Mouse (Mus musculus): Measurements from ENCODE around the gene Pnrc2. TPM values are rescaled to one million over a fixed set of nuclear protein-coding genes. Genes with fewer than 3 reads are reported as not detected.
A peak's percentile ranks its signal among the peaks of the same experiment; 100 is the strongest.

Gene Pnrc2
- total and polyA plus RNA-seq, 3 experiments, result 48.0 to 76.3 (median 49.8) TPM

DNA sequence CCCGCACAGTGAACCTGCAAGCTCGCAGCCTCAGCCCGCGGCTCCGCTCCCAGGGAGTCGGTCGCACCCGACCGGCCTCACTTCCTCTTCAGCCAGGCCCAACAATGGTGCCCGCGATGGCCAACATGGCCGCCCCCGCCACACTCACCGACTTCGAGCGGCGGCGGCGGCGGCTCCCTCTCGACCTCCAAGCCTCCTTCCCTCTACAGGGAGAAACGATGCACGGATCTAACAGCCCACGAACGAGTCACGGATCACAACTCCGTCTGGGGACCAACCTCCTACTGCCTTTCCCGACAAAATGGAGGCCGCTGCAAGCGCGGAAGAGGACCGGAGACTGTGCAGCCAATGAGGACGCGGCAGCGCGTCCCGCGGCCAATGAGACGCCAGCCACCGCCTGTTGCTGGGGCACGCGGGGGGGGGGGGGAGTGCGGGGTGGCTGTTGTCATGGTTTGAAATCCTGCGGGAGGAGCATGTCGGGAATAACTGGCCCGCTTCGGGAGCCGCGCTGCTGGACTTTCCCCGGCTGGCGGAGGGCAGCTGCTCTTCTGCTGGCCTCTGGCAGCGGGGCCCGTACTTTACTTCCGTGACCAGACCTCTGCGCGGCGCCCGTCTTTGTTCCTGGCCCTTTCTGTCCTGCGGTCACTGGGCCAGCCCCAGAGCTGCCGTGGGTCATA lies at the start of gene Pnrc2 (continued):
- TF ChIP-seq ZKSCAN1 (IDR thresholded peaks at IDR 0.05; ENCODE audit: low read depth, low read length) (0 out of 2 replicates have a peak, but pooled peaks have one; percentile 8), TCF12 (IDR thresholded peaks at IDR 0.05; ENCODE audit: low read depth, low read length) (no peak; the same call in 1 of the 2 replicates), MAZ (IDR thresholded peaks at IDR 0.05; ENCODE audit: low read depth, low read length) (no peak), MAFK (IDR thresholded peaks at IDR 0.05; ENCODE audit: borderline replicate concordance, low read depth, low read length) (no peak)

DNA sequence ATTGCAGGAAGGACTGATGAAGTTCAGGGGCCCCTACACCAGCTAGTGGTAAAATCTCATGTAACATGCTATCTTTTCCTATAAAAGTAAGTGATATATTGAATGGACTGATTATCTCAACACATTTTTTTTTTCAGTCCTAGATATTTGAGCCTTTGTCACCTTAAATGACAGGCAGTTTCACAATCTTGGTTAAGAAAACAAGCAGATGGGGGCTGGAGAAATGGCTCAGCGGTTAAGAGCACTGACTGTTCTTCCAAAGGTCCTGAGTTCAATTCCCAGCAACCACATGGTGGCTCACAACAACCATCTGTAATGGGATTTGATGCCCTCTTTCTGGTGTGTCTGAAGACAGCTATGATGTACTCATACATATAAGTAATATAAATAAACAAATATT lies 48.5 kb upstream of the Pnrc2 start:
- no peak overlapping the region for H3K27ac ChIP-seq (ENCODE audit: control insufficient read depth, low read depth, low read length)
- no peak for DNase-seq (ENCODE audit: low read depth, low spot score)
- no peaks in the 10 kb centered on the region for H3K9me3 ChIP-seq (replicated peaks; ENCODE audit: insufficient read depth, low read length)
- H3K79me2 ChIP-seq (ENCODE audit: control insufficient read depth, insufficient read depth, low read length, poor library complexity), result peaks cover 11% of the 10 kb centered on the region
- peak overlapping the region in 1 of 2 experiments; percentile 77; a peak in 3 of 4 replicates for H3K4me3 ChIP-seq (ENCODE audit: control insufficient read depth in 1 of 2, insufficient read depth in 1 of 2, low read depth in 2 of 2, low read length in 2 of 2)
- H3K27me3 ChIP-seq (ENCODE audit: control insufficient read depth in 1 of 2, insufficient read depth in 2 of 2, low read length in 2 of 2), result no peaks in the 10 kb centered on the region
- peaks cover 11 to 41% of the 10 kb centered on the region in 2 experiments for H3K4me1 ChIP-seq (ENCODE audit: control insufficient read depth in 1 of 2, insufficient read depth in 2 of 2, low read length in 2 of 2)
- TF ChIP-seq SIN3A (IDR thresholded peaks at IDR 0.05; ENCODE audit: low read length), result 0 out of 2 replicates have a peak, but pooled peaks have one; percentile 34
- TF ChIP-seq BHLHE40 (IDR thresholded peaks at IDR 0.05; ENCODE audit: borderline replicate concordance, low read depth, low read length), result no peak
- TF ChIP-seq NRF1 (IDR thresholded peaks at IDR 0.05; ENCODE audit: insufficient read depth, low read depth, low read length, poor library complexity, severe bottlenecking), result no peak
- TF ChIP-seq TCF12 (IDR thresholded peaks at IDR 0.05; ENCODE audit: low read depth, low read length), result no peak
- TF ChIP-seq CHD1 (IDR thresholded peaks at IDR 0.05; ENCODE audit: low read depth, low read length), result 0 out of 2 replicates have a peak, but pooled peaks have one; percentile 52
- TF ChIP-seq UBTF (IDR thresholded peaks at IDR 0.05; ENCODE audit: borderline replicate concordance, insufficient read depth, low read depth, low read length), result no peak
- TF ChIP-seq POLR2AphosphoS2 (IDR thresholded peaks at IDR 0.05; ENCODE audit: low read length), result no peak
- no peak for TF ChIP-seq GABPA (IDR thresholded peaks at IDR 0.05; ENCODE audit: low read depth, low read length)
- TF ChIP-seq POLR2A (IDR thresholded peaks at IDR 0.05; ENCODE audit: control insufficient read depth in 1 of 2, insufficient read depth in 1 of 2, low read depth in 1 of 2, low read length in 2 of 2, poor library complexity in 1 of 2), result no peak
- TF ChIP-seq ETS1 (IDR thresholded peaks at IDR 0.05; ENCODE audit: low read depth, low read length), result no peak
- no peak for TF ChIP-seq MAZ (IDR thresholded peaks at IDR 0.05; ENCODE audit: low read depth, low read length)
- no peak for TF ChIP-seq RAD21 (IDR thresholded peaks at IDR 0.05; ENCODE audit: low read depth, low read length)
- TF ChIP-seq ZC3H11A (IDR thresholded peaks at IDR 0.05; ENCODE audit: low read depth, low read length), result no peak
- TF ChIP-seq USF2 (IDR thresholded peaks at IDR 0.05; ENCODE audit: borderline replicate concordance in 1 of 2, insufficient read depth in 1 of 2, low read depth in 1 of 2, low read length in 2 of 2), result no peak
- TF ChIP-seq TBP (IDR thresholded peaks at IDR 0.05; ENCODE audit: low read depth, low read length), result peak; percentile 66
- no peak for TF ChIP-seq MEF2A (IDR thresholded peaks at IDR 0.05; ENCODE audit: extremely low read depth, insufficient replicate concordance, low read depth, low read length, poor library complexity, severe bottlenecking)
- TF ChIP-seq MYB (IDR thresholded peaks at IDR 0.05; ENCODE audit: low read depth, low read length), result no peak
- no peak for TF ChIP-seq MAX (IDR thresholded peaks at IDR 0.05; ENCODE audit: low read length)
- TF ChIP-seq HCFC1 (IDR thresholded peaks at IDR 0.05; ENCODE audit: low read depth, low read length), result no peak
- 0 out of 2 replicates have a peak, but pooled peaks have one; percentile 40 for TF ChIP-seq ZNF384 (IDR thresholded peaks at IDR 0.05; ENCODE audit: low read depth, low read length)
- TF ChIP-seq ZKSCAN1 (IDR thresholded peaks at IDR 0.05; ENCODE audit: low read depth, low read length), result no peak
- H3K36me3 ChIP-seq (ENCODE audit: control insufficient read depth in 1 of 2, insufficient read depth in 2 of 2, low read length in 2 of 2), result peaks cover 0 to 30% of the 10 kb centered on the region in 2 experiments; a peak in 2 of 4 replicates
- no peak overlapping the region; the same call in 1 of the 2 replicates for H3K9ac ChIP-seq (ENCODE audit: control insufficient read depth, low read depth, low read length, poor library complexity, severe bottlenecking)

Data from MEL (cell line).